Mouse (Mus musculus) retina, adult 2 months (tissue): Measurements from ENCODE around the gene Dpy19l1.

Experiments used
- DNase-seq: peaks from one replicate; pipeline ENCODE4 v3.0.0-alpha.2; 2012; ENCODE audit warnings: low read depth, low spot score

Dpy19l1 gene

DNA sequence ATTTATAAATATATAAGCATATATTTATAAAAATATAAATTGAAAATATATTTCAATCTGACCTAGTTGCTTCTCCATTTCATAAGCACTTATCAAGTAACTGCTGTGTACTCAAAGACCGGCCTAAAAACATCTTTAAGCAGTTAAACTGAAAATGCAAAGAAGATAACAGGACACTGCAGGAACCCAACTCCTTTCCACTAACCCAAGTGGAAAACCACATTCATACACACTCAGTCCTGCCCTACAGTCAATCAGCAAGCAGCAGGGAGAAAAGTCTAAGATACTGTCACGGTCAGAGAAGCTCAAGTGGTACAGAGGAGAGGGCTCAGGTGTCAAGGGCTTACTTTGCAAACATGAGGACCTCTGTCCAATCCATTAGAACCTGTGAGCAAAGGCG lies 30.4 kb downstream of the Dpy19l1 start:
- no peak for DNase-seq

GRCm38 (mm10) chr9:24470166-24470565 lies 32.8 kb downstream of the Dpy19l1 start:
- no peak for DNase-seq

DNA sequence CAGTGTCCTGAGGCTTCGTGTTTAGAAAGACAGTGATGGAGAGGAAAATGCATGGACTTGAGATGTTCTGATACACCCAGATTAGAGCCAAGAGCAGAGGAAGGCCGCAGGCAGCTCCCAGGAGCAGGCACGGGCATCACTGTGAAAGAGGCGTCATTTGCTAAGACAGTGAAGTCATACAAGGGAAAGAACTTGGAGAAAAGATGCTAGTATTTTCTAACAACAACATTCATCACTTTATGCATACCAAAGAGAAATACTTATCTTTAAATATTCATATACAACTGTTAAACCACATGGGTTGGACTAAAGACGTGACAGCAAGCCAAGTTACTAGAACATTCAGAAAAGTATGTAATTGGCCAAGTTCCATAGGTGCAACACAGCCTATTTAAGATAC lies 35.8 kb downstream of the Dpy19l1 start:
- DNase-seq, result no peak

GRCm38 (mm10) chr9:24466649-24467048 lies 36.3 kb downstream of the Dpy19l1 start:
- no peak for DNase-seq

DNA sequence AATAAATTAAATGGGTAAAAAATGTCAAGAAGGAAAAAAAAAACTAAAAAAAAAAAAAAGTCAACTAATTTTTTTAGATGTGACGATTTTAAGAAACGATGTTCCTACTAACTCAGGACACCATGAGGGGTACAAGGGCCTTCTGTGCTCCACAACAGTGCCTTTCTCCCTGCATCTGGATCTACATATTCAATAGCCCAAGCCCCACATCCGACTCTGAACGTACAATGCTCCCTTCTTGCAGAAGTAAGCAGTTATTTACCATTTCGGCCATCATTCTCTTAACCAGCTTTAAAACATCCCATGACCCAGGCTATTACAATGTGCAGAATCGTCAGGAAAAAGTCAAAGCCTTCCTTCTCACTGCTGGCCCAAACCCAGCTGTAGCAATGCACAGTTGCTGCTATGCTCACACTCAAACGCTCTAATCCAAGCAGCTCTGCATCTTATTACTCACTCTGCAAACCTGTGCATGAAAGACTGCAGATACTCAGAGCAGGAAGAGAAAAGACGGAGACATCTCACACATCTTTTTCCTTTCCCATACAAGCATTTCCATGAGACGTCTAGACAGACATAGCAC lies 41.5 kb downstream of the Dpy19l1 start:
- DNase-seq, result no peak

DNA sequence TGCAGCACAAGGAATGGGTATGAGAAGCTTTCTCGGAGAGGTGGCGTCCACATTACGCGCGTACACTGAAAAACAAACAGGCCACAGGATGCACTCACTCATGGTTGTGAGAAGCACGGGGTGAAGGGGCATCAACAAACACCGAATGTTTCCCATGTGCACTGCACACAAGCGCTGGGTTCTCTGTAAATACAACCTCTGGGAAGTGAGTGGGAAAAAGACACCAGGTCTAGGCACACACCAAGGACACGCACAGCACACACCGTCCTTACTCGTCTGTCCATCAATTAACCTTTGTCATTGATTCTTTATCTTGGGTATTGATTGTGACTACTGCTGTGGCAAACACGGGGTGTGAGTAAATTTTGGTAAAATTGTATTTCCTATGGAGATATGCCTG lies 49.1 kb downstream of the Dpy19l1 start:
- DNase-seq, result no peak

GRCm38 (mm10) chr9:24450976-24451375 lies 52.0 kb downstream of the Dpy19l1 start:
- DNase-seq, result no peak

DNA sequence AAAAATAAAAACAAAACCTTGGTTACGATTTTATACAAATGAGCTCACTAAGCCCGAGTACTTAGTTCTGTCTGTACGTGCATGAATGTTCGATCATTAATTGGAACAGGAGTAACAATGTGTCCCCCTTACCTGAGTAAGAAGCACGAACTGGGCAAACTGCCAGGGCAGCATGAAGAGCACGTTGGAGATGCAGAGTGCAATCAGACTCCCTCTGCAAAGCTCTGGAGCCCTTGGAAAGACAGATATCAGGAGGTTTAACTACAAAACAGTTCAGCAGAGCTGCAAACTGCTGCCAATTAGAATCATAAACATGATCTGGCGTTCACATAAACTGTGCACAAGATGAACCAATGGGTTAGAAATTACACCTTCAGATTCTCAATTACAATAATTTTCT lies 52.4 kb downstream of the Dpy19l1 start:
- no peak for DNase-seq

GRCm38 (mm10) chr9:24434901-24435300 lies 68.0 kb downstream of the Dpy19l1 start:
- DNase-seq, result no peak

- no peak for DNase-seq
Measured at GRCm38 (mm10) chr9:24429721-24430120, 73.2 kb downstream of the Dpy19l1 start.

GRCm38 (mm10) chr9:24425679-24426078 lies 77.3 kb downstream of the Dpy19l1 start:
- DNase-seq, result no peak

GRCm38 (mm10) chr9:24423241-24423640 lies 79.7 kb downstream of the Dpy19l1 start:
- DNase-seq, result no peak

- DNase-seq, result no peak
Measured at GRCm38 (mm10) chr9:24421888-24422287, 81.1 kb downstream of the Dpy19l1 start.

GRCm38 (mm10) chr9:24421221-24421620 lies 81.7 kb downstream of the Dpy19l1 start:
- DNase-seq, result no peak

DNA sequence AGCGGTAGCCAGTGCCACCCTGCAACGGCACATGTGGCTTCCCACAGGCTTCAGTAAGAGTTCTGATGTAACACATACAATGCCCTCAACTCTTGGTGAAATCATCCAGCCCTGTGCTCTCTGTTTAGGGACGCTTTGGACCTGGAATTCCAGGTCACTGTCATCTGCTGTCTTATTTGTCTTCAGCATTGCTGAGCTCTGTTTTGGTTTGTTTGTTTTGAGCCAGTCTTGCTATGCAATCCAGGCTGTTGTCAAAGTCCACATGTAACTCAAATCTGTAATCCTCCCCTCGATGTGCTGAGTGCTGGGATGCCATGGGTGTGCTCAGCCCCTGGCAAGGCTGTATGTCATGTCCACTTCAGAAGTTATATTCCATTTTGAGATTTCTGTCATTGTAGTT lies 82.8 kb downstream of the Dpy19l1 start:
- DNase-seq, result no peak

GRCm38 (mm10) chr9:24418281-24418680 lies 84.7 kb downstream of the Dpy19l1 start:
- no peak for DNase-seq

- no peak for DNase-seq
Measured at GRCm38 (mm10) chr9:24411483-24411882, 91.5 kb downstream of the Dpy19l1 start.

- no peak for DNase-seq
Measured at GRCm38 (mm10) chr9:24410439-24410838, 92.5 kb downstream of the Dpy19l1 start.

GRCm38 (mm10) chr9:24407992-24408391 lies 94.9 kb downstream of the Dpy19l1 start:
- no peak for DNase-seq

DNA sequence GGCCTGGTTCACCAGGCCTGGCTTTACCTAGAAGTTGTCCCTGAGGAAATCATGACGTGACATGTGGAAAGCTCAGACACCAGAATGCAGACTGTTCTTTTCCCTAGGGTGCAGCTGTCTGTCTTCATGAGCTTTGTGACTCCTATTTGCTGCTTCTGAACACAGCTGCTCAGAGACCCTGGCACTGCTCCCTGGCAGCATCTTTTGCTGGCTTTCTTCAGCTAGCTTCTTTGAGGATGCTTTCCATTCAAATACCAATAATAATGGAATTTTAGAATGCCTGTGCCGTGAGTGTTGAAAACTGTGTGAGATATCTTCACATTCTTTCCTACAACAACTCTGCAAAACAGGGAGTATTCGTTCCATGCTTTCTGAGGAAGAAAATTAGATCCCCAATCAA lies 108.8 kb downstream of the Dpy19l1 start:
- no peak for DNase-seq

- no peak for DNase-seq
Measured at GRCm38 (mm10) chr9:24390807-24391370, 112.1 kb downstream of the Dpy19l1 start.

- no peak for DNase-seq
Measured at GRCm38 (mm10) chr9:24387230-24387629, 115.7 kb downstream of the Dpy19l1 start.

GRCm38 (mm10) chr9:24379321-24379720 lies 123.6 kb downstream of the Dpy19l1 start:
- no peak for DNase-seq

DNA sequence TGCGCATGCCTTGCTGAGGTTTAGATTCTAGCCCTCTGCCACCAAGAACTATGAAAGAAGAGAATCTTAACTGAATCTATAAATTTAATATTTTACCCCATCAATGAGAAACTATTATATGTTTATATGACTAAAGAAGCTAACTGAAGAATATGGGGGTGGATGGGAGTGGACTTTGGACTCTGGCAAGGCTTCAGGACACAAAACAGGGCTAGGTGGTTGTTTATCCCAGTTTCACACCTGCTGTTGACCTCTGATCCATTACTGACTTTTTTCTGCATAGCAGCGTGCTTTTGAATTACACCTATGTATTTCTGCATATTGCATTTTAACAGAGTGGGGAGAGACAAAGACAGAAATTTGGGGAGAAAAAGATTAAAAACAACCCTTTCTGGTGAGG lies 124.1 kb downstream of the Dpy19l1 start:
- DNase-seq, result no peak
